Mouse (Mus musculus): ENCODE results near the gene Cxcl17.
A peak's percentile ranks its signal among the peaks of the same experiment; 100 is the strongest.

The Cxcl17 gene

DNA sequence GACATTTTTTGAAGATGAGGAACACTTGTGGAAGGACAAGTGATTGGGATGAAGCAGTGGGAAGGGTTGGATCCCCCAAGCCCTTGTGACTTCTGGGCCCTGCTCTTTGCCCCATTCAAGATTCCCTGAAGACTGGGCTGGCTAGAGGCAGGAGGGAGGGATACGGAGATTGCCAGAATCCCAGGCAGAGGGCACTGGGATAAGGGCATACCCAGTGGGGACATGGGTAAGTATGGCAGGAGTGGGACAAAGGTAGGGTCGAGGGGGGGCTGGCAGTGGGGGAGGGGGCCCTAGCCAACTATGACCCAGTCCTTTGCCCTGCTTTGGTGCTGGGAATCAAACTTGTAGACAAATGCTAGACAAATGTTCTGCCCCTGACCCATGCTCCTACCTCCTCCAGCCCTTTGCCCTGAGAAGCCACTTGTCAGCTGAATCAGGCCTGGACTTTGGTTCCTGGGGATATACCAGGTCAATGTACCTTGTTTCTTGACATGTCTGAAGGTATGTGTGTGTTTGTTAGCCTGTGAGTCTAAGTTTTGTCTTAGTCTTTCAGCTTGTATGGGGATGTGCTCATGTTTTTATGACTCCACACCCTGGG is 20.7 kb downstream of the Cxcl17 start:
- DNase-seq (ENCODE audit: low spot score in 2 of 2): no peak

DNA sequence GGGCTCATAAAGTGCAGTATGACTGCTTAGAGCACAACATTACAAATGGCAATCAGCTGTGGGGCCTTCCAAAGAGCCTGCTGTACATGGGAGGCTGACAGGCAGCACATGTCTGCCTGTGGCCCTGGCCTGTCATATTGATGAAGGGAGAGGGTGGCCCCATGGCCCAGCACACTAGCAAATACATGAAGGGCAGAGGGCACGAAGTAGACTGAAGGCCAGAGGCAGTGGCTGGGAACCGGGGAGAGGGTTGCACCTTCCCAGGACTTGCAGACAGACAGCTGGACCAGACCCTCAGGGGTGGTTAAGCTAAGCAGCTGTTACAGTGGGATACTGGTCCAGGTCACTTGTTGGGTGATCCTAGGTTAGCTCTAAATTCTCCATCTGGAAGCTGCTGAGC is 21.7 kb downstream of the Cxcl17 start:
- no peak for DNase-seq (ENCODE audit: low spot score in 2 of 2)

DNA sequence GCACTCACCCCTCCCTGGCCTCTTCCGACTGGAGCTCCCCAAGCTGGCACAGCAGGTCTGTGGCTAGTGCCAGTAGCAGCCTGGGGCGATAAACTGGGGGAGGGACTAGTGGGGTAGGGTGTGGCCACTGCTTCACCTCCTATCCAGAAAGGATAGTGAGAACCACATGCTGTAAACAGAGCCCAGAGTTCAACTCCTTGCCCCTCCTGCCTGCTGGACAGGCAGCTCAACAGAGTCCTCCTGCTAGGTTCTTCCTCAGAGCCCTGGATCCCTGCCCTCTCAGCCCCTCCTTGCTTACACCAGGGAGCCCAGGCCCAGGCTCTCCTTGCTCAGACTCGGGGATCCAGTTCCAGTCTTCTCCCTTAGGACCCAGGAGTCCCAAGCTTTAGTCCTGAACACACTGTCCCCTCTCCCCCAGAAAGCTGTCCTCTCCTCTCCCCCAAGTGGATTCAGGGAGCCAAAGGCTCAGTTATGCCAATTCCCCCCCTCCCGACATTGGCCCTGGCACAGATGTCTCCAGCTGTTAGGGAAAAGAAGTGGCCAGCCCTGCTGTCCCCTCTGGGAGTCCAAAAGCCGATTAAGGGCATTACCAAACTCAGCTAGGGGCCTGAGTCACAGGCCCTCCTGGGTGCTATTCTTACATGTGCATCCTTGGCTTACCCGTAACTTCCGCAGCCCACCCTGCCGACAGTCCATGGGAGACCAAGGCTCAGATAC is 22.5 kb downstream of the Cxcl17 start:
- peak; percentile 75 to 85 for DNase-seq (ENCODE audit: low spot score in 2 of 2)

DNA sequence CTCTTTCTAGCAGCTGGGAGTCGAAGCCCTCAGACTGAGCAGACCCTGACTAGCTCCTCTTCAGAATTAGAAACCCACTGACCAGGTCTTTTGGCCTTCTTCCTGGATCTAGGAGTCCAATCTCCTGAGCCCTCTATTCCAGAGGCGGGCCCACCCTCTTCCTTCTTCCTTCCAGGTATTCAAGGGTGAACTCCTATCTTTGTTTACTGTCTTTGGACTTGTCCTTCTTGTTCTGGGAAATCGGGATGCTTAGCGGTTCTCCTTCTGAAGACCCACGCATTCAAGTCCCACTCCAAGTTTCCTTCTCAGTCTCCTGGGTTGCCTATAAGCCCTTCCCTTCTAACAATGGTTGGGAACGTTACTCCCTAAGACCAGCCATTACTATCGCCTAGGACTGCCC is 23.8 kb downstream of the Cxcl17 start:
- DNase-seq (ENCODE audit: low spot score in 2 of 2): no peak

DNA sequence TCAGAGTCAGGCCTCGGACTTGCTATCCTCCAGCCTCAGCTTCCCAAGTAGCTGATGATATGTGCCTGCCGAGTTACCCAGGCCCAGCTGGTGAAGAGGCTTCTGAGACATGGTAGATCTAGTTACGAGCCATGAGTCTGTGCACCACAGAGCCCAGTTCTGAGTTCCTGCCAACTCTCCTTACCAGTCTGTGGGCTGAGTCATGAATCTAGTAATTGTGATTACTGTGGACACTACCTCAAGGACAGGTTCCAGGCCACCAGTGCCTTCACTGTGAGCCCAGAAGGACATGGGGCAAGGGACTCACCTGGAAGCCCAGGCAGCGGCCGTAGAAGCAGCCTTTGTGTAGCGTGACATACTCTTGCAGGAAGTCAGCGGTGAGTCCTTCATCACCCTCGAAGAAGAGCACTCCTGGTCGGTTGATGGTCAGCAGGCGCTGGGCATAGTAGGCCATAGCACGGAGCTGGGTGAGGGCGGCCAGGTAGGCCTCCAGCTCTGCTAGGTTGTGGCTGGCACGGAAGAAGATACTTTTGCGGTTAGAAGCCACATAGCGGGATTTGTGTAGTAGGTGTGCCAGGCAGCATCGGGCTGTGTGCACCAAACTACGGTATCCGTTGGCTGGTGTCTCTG is 24.8 kb downstream of the Cxcl17 start:
- DNase-seq (ENCODE audit: low spot score in 2 of 2): no peak

DNA sequence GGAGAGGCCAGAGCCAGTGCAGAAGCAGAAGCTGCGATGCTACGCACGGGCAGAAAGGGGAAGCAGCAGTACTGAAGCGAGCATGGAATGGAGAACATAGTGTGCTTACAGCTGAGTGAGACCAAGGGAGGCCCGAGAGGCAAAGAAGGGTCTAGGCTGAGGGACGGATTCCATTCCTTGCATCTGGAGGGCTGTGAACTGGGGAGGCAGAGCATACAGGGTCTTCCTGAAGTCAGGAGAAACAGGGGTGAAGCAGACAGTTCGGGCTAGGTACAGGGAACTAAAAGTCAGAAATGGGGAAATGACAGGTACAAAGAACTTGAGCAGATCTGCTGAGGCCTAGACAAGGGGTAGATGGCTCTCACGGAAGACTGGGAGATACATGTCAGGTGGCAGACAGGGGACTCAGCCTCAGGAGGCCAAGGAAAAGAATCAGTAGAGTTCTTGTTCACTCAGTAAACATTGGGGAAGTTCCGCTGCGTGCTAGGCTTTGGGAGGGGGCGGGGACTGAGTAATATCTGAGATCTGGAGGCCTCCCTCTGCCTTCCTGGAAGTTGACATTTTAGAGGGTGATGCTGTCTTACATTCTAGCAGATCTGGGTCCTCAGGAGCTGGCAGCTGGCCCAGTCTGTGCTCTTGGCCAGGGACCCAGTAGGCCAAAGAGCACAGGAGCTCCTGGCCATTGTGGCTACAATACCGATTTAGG is 26.7 kb downstream of the Cxcl17 start:
- peak; percentile 63 to 84 for DNase-seq (ENCODE audit: low spot score in 2 of 2)

DNA sequence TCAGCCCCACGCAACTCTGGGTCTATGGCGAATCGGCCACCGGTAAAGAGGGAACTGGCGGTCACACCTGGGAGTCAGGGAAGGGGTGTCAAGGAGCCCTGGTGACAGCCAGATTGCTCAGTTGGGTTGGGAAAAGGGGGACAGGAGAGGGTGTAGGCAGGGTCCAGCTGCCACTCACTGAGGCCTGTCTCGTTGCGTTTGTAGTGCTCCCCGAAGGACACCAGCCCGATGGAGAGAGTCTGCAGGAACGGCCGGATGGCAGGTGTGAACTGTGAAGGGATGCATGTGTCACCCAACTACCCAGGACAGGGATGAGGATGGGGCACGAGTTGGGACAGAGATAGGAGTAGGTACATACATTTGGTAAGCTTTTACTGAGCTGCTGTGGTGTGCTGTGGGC is 27.4 kb downstream of the Cxcl17 start:
- DNase-seq (ENCODE audit: low spot score in 2 of 2): no peak

DNA sequence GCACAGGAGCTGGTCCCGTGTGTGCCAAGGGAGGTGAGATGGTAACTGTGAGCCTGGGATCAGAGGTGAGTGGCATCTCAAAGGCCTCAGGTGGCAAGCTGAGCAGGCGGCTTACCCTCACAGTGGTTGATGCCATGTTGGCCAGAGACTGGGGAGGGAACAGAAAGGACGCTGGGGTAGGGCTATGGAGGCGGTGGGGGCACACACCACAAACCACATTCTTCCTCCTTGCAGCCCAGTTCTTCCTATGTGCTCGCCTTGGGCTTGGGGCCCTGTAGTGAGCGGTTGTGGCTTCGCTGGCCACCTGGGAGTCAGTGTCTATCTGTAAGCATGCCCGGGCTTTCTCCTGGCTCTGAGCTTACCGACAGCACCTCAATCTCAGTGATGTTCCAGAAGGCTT is 27.9 kb downstream of the Cxcl17 start:
- DNase-seq (ENCODE audit: low spot score in 2 of 2): no peak

DNA sequence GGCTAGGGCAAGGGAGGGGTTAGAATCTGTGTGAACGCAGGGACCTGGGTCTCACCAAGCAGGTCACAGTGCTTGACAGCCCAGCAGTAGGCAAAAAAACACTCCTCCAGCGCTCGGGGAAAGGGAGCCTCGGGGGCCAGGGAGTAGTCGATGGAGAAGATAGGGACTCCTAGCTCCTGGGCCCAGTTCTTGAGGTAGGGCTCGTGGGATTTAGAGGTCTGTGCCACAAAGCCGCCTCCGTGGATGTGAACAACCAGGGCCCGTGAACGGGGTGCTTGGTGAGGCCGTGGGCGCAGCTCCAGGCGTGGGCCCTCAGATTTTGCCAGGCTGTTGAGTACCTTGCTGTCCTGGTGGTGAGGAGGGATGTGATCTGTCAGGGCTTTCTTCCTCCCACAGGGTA is 28.4 kb downstream of the Cxcl17 start:
- no peak for DNase-seq (ENCODE audit: low spot score in 2 of 2)

DNA sequence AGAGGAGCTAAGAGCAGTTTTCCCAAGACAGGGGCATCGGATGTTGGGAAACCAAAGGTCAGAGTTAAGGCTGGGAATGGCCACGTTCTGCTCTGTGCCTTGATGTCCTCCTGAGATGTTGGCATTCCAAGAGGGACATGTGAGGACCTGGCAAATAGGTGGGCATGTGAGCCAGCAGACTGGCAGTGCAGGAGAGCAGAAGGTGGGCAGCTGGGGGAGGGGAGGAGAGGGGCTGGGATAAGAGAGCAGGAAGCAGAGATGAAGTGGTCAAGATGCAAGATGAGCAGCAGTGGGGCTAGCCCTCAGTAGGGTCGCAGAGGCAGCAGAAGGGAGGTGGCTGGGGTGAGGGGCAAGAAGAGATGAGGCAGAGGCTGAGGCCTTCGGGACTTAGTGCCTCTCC is 28.8 kb downstream of the Cxcl17 start:
- no peak for DNase-seq (ENCODE audit: low spot score in 2 of 2)

DNA sequence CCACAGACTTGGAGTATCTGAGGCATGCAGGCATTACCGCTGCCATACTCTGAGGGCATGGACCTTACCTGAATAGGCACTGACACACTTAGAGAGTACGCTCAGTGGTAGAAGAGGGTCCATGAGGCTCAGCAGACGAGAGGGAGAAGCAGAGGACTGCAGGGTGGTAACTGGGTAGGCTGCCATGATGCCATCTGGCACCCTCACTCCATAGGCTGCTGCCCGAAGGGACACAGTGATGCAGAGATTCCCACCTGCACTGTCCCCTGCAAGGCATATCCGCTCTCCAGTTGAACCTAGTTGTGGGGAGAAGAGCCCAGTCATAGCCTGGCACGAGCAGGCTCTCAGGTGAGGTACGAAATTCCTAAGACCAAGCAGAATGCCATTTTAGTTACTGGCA is 29.3 kb downstream of the Cxcl17 start:
- DNase-seq (ENCODE audit: low spot score in 2 of 2): no peak

DNA sequence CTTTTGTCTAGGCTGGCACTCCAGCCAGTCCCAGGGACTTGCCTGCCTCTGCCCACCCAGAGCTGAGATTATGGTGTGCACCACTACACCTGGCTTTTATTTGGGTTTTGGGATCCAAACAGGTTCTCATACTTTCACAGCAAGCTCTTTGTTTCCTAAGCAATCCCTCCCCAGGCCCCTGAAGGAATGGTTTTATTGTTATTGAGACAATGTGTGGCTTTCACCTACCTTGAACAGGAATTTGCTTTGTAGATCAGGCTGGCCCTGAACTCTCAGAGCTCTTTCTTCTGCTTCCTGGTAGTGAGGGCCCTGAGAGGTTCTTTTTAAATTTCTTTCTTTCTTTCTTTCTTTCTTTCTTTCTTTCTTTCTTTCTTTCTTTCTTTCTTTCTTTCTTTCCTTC is 30.1 kb downstream of the Cxcl17 start:
- DNase-seq (ENCODE audit: low spot score in 2 of 2): no peak

DNA sequence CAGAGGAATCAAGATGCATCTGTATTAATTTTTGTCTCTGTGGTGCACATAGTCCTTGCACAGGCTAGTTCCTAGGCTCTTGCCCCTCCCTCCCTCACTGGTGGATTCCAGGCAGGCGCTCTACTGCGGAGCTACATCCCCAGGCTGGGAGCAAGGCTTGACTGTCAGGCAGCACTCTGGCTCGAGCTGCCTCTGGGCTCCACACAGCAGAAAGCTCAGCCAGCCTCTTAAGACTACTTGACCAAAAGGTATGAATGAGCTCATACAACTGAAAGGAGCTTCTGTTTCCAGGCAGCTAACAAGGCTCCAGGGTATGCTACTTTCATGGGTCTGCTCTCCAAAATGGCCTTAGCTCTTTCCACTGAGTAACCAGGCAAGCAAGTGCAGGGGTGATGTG is 31.4 kb downstream of the Cxcl17 start:
- DNase-seq (ENCODE audit: low spot score in 2 of 2): no peak

DNA sequence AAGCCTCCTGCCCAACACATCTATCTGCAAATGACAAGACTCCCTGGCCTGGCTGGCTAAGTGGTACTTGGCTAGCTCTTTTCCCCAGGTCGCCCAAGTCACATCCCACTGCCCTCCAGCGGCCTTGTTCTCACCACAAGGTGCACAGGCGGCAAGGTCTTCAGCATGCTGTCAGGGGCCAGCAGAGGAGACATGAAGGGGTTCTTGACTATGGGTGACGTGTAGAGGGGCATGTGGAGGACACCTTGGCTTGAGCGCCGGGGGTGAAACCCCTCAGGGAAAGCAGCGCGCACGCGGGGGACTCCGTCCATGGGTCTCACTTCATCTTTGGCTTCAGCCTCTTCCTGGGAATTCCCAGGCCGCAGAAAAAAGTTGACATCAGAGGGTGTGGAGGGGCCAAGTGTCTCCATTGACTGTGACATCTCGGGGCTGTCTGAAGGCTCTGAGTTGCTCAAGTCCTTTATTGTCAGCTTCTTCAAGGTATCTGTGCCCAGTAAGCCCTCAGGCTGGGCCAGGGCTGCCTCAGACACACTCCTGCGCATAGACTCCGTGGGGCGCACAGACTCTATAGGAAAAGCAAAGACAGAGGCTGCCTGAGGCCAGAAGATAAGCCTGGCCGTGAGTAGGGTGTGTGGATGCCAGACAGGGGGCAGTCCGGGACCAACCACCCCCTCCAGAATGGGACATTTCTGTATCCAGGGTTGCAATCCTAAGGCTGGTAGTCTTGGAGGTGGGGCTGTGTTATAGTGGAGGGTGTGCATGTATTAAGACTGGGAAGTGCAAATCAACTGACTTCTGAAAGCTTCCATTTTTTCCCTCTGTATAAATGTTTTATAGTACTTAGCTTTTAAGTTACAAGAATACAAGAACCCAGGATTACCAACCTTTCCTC is 32.0 kb downstream of the Cxcl17 start:
- DNase-seq (ENCODE audit: low spot score in 2 of 2): no peak

DNA sequence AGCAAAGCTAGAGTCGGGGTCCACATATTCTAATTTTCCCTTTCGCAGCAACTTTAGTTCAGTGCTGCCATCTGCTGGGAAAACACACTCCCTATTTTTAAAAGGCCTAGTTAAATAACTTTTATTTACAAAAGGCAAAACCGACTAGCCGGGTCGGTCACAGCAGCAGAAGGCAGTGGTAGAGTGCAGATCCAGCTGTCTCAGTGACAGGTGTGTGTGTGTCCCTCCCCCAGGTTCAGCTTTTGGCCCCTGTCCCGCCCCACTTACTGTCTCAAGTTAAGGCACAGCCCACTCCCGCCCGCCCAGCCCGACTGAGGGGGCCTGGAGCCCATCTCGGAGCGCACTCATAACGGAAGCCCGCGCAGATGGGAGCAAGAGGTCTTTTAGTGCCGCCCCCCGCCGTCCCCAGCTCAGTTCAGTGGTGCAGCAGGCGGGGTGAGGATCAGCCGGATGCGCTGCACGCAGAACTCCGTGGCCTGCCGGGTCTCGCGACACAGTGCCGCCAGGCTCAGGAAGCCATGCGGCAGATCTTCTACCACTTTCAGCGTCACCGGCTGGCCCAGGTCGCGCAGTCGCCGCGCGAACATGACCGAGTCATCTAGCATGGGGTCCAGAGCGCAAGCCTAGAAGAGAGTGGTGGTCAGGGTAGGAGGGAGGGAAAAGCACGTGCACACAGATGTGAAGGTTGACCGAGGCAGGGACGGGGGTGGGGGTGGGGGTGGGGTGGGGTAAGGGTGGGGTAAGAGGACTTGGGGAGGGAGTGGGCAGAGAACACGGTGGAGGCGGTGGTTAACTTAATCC is 32.9 kb downstream of the Cxcl17 start:
- DNase-seq (ENCODE audit: low spot score in 2 of 2): peak in 1 of 2 experiments; percentile 25

DNA sequence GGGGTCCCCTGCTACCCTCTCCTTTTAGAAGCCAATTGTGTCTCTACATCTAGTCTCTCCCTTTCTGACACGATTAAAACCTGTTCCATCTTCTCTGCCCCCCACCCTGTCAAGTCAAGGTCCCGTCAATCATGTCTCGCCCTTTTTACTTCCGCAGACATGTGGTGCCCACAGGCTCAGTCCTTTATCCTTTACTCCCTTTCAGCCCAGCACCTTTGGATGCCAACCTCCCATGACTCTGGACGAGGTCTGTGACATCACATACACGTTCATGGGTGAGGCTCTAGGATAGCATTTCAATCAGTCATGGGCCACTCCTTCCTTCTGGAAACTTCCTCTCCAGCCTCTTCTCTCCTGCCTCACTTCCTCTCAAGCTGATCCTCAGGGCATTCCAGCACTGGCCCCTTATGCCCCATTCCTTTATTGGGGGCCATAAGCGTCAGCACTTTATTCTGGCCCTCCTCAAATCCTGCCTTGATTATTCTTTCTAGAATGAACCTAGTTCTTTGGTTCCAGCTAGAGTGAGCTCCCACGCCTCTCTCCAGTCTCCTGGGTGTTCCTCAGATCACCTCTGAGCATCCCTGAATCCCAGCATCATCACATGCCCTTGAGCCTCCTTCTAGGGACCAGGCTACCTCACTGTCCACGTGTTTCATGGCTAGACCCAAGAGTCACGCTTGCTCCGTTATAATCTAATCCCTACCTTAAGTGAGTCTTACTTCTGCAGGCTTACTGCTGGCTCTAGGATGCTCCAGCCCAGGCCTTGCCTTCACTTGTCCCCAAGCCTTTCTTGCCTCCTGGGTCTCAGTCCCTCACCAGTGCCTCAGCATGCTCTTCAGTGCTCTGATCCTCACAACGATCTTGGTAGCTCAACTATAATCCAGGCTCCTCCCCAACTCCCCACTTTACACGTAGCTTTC is 34.2 kb downstream of the Cxcl17 start:
- no peak for DNase-seq (ENCODE audit: low spot score in 2 of 2)

DNA sequence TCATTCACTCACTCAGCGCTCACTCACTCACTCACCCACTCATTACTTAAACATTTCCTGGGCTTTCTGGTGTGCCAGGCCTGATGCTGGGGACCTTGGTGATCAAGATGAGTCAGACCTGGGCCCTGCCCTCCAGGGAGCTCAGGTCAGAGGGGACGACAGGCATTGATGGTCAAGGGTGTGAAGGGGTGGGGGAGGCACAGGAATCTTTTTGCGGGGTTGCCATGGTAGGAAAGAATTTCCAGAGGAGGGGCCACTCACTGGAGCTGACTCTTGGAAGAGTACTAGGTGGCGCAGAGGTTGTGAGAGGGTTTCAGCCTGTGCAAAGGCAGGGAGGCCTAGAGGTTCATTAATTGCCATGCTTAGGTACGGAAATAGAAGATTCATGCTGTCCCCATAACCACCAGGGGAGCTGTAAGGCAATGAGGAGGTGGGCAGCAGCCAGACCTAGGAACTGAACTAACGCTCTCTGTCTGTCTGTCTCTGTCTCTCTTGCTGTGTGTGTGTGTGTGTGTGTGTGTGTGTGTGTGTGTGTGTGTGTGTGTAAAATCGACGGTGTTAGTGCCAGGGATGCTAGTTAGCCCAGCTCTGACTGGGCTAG is 35.5 kb downstream of the Cxcl17 start:
- DNase-seq (ENCODE audit: low spot score in 2 of 2): no peak

DNA sequence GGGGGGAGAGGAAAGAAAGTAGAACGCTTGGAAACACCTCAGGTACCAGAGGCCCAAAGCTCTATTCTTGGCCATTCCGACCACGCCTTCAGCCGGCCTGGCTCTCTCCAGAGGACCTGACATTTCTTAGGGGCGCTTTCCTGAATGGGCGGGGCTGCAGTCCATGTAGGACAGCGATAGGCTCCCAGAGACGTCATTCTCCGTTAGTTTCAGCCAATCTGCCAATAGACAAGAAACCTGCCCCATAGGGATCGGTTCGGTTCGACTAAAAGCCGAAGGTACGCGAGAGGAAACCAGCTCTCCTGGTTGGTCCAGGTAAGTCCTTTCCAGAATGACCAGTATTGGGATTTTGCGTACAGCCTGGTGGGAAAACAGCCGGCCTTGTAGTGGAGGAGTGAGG is 36.1 kb downstream of the Cxcl17 start:
- DNase-seq (ENCODE audit: low spot score in 2 of 2): peak; percentile 83 to 85

DNA sequence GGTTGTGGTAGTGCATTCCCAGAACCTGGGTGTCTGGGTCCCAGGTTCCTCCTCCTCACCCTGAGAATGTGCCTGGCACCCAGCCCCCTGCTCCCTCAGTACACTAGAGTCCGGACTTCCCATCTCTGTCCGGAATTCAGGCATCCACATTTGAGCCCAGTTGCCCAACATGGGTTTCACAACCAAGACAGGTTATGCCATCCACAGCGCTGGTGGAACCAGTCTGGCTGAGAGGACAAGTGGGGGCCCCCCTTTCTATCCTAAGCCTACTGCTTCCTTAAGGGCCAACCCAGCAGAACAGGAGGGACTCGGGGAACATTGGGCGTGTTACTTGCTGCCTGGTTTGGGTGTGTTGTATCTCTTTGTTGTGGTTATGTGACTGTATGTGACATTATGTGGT is 40.2 kb downstream of the Cxcl17 start:
- DNase-seq (ENCODE audit: low spot score in 2 of 2): no peak

Data from urinary bladder, postnatal 36 days (tissue).